Mouse (Mus musculus) G1E (cell line): ENCODE data around the gene Hs6st2. TPM values are rescaled to one million over a fixed set of nuclear protein-coding genes. Genes with fewer than 3 reads are reported as not detected.

Source experiments
- ATAC-seq: 2 replicates; pipeline ENCODE4 v1.8.0; 2016; ENCODE audit warnings: mild to moderate bottlenecking; ENCODE audit not compliant: insufficient number of reproducible peaks, poor library complexity, low FRiP score, severe bottlenecking; ENCODE audit errors: extremely low read depth
- DNase-seq: peaks from one replicate; pipeline ENCODE4 v3.0.0; 2012; ENCODE audit warnings: low spot score
- H3K27me3 ChIP-seq: 2 replicates; pipeline ENCODE4 v1.6.1; 2012; ENCODE audit warnings: mild to moderate bottlenecking, low read length, inconsistent platforms; ENCODE audit not compliant: insufficient read depth
- H3K36me3 ChIP-seq: replicated peaks from 2 replicates; pipeline ENCODE3; 2012; ENCODE audit warnings: mild to moderate bottlenecking, inconsistent platforms
- H3K4me1 ChIP-seq: 2 replicates; pipeline ENCODE4 v1.6.1; 2012; ENCODE audit warnings: low read depth, low read length, inconsistent platforms, mixed read lengths; ENCODE audit not compliant: insufficient read depth
- H3K4me3 ChIP-seq: 2 replicates; pipeline ENCODE4 v1.5.1; 2012; ENCODE audit warnings: low read depth, mild to moderate bottlenecking, inconsistent platforms, low read length, moderate library complexity, mixed read lengths
- H3K9me3 ChIP-seq: replicated peaks from 2 replicates; pipeline ENCODE4 v1.6.1; 2012; ENCODE audit warnings: inconsistent platforms
- CTCF ChIP-seq: IDR thresholded peaks from 2 replicates; pipeline ENCODE4 v1.5.1; 2012; ENCODE audit warnings: low read depth, low read length, inconsistent platforms, mixed read lengths
- GATA1 ChIP-seq: IDR thresholded peaks from 2 replicates; pipeline ENCODE4 v1.6.1; 2012; ENCODE audit warnings: borderline replicate concordance, low read length, inconsistent platforms, mixed read lengths
- GATA2 ChIP-seq: IDR thresholded peaks from 2 replicates; pipeline ENCODE4 v1.6.1; 2012; ENCODE audit warnings: low read depth, low read length, inconsistent platforms, borderline replicate concordance
- POLR2AphosphoS5 ChIP-seq: IDR thresholded peaks from 2 replicates; pipeline ENCODE4 v1.6.1; 2012; ENCODE audit warnings: low read depth, low read length, inconsistent platforms; ENCODE audit not compliant: insufficient replicate concordance
- TAL1 ChIP-seq: conservative IDR thresholded peaks from 2 replicates; pipeline ENCODE4 v1.6.1; 2012; ENCODE audit warnings: low read depth, low read length, inconsistent platforms, mixed read lengths
- polyA plus RNA-seq: library from polyadenylated mRNA; stranded (reverse); fragments of >175 nt; gene quantifications from 2 replicates; pipeline ENCODE4 v1.2.3, GENCODE M21; 2012
- total RNA-seq, 2 experiments: library from RNA; stranded (forward) in 1 of 2; stranded (reverse) in 1 of 2; fragments of 200-1000 nt in 1 of 2; fragments of >200 nt in 1 of 2; fragmentation: Nextera tagmentation in 1 of 2; gene quantifications; 2 replicates each; pipeline ENCODE4 v1.2.3; 2014 to 2017

Gene Hs6st2
- total and polyA plus RNA-seq, 3 experiments = 0.05 TPM; not detected in 2

DNA sequence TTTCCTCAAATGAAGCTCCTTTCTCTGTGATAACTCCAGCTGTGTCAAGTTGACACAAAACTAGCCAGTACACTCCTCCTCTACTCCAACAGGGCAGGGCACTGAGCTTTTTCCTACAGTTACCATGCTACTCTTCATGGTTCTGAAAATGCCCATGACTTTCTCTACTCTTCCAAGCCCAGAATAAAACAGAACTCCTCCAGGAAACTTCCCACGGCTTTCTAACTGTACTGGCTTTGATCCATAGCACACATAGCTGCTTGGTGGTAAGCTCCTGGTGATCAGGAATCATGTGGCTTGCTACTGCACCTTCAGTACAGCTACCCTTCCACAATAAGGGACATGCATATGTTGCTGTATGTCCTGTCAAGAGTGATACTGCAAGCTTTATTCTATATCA lies 150.5 kb downstream of the Hs6st2 start:
- no peak for DNase-seq
- Histone ChIP-seq H3K27me3 (no peaks in the 10 kb centered on the region), H3K36me3 (no peaks in the 10 kb centered on the region), H3K9me3 (no peaks in the 10 kb centered on the region), H3K4me3 (no peak overlapping the region), H3K4me1 (no peaks in the 10 kb centered on the region)
- TF ChIP-seq GATA1 (no peak), CTCF (no peak)
- no peak for ATAC-seq

DNA sequence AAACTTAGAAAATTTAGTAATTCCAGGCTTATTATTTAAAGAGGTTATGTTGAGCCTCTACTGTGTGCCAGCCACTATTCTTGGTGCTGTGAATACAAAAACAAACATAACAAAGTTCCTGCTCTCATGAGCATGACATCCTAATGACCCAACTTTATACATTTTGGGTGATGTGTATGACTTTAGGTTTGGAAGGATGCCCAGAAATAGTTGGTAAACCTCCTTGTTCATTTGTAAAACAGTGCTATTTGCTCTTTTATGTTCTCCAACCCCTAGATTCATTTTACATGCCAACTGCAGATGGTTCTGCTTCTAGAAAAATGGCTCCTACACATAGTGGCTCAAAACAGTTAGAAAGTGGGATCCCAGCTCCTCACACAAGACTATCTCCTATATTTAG lies 153.1 kb downstream of the Hs6st2 start:
- Histone ChIP-seq H3K9me3 (no peaks in the 10 kb centered on the region), H3K36me3 (no peaks in the 10 kb centered on the region), H3K4me1 (no peaks in the 10 kb centered on the region), H3K4me3 (no peak overlapping the region), H3K27me3 (no peaks in the 10 kb centered on the region)
- DNase-seq (no peak), ATAC-seq (no peak)
- TF ChIP-seq TAL1 (no peak), POLR2AphosphoS5 (no peak), GATA2 (no peak), CTCF (no peak), GATA1 (no peak)

DNA sequence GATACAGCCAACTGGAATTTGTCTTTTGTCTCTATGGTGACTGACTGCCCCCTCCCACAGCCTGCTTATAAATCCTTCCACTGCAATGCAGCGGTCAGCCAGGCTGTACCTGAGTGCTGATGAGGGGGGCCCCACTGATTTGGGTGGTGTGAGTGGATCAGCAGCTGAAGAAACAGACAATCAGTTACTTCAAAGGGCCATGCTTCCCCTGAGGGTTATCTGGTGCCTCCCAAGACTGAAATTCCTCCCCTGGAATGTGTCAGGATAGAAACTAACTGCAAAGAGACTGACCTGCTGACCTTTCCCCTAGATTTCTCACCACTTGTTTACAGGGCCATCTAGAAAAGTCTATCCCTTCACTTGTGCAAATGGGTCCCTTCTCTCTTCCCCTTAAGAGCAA lies 166.8 kb downstream of the Hs6st2 start:
- no peak for DNase-seq
- Histone ChIP-seq H3K4me3 (no peak overlapping the region), H3K36me3 (no peaks in the 10 kb centered on the region), H3K4me1 (no peaks in the 10 kb centered on the region), H3K9me3 (no peaks in the 10 kb centered on the region), H3K27me3 (no peaks in the 10 kb centered on the region)
- no peak for ATAC-seq
- no peak for TF ChIP-seq POLR2AphosphoS5
- TF ChIP-seq TAL1 = no peak
- TF ChIP-seq GATA1 = no peak
- no peak for TF ChIP-seq CTCF
- no peak for TF ChIP-seq GATA2

DNA sequence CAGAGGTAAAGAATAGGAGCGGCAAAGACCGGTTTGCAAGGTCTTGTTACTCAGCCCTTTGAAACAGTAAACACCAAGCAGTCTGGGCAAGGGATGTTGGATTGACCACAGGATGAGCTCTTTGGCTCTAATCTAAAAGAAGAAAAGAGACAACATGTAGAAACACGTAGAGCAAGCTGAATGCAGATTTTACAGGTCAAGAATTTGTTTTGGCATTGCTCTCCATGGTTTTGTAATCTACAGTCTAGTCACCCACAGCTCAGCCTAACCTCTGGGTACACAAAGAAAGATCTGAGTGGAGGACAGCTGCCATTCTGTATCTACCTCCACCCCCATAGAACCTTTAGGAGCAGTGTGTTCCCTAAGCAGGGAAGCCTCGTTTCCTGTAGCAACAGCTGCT lies 175.1 kb downstream of the Hs6st2 start:
- H3K4me1 ChIP-seq = no peaks in the 10 kb centered on the region
- ATAC-seq = no peak
- no peak for DNase-seq
- H3K4me3 ChIP-seq = no peak overlapping the region
- H3K36me3 ChIP-seq = no peaks in the 10 kb centered on the region
- TF ChIP-seq POLR2AphosphoS5 (no peak), GATA1 (no peak), GATA2 (no peak), CTCF (no peak)
- H3K27me3 ChIP-seq = no peaks in the 10 kb centered on the region
- no peaks in the 10 kb centered on the region for H3K9me3 ChIP-seq

DNA sequence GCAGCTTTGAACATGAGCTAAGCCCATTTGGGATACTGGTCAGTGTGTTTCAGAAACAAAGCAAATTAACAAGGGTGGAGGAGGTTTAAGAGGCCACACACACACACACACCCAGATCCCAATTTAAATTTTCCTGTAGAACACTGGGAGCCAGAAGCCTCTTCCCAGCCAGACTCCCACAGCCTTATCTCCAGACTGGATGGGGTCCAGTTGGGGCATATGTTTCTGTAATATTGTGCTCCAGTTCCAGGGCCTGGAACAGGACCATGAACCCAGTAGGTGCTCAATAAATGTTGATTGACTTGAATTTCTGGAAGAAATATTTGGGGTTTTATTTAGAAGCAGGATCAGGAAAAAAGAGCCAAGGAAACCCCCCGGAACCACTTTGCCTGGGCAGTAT lies 176.0 kb downstream of the Hs6st2 start:
- TF ChIP-seq CTCF (no peak), GATA2 (no peak), GATA1 (no peak), POLR2AphosphoS5 (no peak), TAL1 (no peak)
- ATAC-seq (no peak), DNase-seq (no peak)
- Histone ChIP-seq H3K9me3 (no peaks in the 10 kb centered on the region), H3K36me3 (no peaks in the 10 kb centered on the region), H3K4me1 (no peaks in the 10 kb centered on the region), H3K27me3 (no peaks in the 10 kb centered on the region), H3K4me3 (no peak overlapping the region)

DNA sequence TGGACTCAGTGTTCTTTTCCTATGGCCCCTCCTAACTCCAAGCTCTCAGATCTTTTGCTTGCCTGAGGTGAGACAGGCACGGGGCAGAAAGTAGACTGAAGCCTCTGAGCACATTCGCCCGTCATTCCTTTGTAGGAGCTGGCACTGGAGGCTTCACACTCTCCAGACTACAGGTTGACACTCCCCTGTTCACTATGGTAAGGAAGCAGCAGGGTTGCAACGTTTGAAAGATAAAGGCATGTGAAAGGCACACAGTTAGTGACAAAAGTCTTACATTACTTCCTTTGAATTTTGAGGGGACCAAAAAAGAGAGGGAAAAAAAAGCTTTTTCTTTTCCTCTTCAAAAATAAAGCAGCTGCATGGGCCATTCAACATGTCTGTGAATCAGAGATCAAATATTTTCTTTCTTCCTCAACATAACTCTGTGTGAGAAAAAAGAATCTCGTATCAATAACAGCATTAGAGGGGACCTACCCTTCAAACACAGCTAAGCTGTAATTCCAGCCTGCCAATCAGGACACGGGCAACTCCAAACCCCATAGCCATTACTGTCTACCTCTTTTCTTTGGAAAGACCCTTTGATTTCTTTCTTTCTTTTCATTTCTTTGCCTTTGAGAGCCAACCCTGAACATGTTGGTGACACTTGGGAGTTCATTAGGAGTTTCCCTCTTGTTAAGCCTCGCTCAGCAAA lies 177.7 kb downstream of the Hs6st2 start:
- DNase-seq = no peak
- TF ChIP-seq GATA1 = no peak
- no peak for TF ChIP-seq CTCF
- no peak for TF ChIP-seq TAL1
- TF ChIP-seq POLR2AphosphoS5 = no peak
- TF ChIP-seq GATA2 = no peak
- Histone ChIP-seq H3K36me3 (no peaks in the 10 kb centered on the region), H3K9me3 (no peaks in the 10 kb centered on the region), H3K27me3 (no peaks in the 10 kb centered on the region), H3K4me3 (no peak overlapping the region), H3K4me1 (no peaks in the 10 kb centered on the region)
- no peak for ATAC-seq

DNA sequence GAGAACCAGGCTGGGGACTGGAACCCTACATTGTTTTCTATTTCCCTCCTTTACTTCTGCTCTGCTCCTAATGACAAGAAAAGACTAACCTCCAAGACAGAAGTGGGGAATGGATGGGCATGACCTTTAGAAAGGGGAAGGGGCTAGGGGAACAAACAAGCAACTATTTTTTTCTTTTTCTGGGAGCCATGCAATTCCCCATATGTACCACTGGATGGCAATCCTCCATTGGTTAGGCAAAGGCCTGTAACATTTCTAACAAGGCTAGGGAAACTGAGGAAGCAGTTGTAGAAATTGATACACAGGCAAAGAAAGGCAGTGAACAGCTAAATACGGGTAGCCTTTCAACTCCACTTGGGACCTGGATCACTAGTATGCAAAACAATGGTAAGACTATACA lies 183.8 kb downstream of the Hs6st2 start:
- no peaks in the 10 kb centered on the region for H3K4me1 ChIP-seq
- DNase-seq = no peak

More for the DNA sequence above, 183.8 kb downstream of the Hs6st2 start:
- no peak overlapping the region for H3K4me3 ChIP-seq
- no peak for ATAC-seq
- no peaks in the 10 kb centered on the region for H3K9me3 ChIP-seq
- H3K27me3 ChIP-seq = no peaks in the 10 kb centered on the region
- no peaks in the 10 kb centered on the region for H3K36me3 ChIP-seq
- TF ChIP-seq CTCF = no peak
- no peak for TF ChIP-seq POLR2AphosphoS5
- TF ChIP-seq GATA1 = no peak
- TF ChIP-seq TAL1 = no peak
- no peak for TF ChIP-seq GATA2
